ENCODE assay signal across 19 mouse cellular contexts in the genomic region with DNA sequence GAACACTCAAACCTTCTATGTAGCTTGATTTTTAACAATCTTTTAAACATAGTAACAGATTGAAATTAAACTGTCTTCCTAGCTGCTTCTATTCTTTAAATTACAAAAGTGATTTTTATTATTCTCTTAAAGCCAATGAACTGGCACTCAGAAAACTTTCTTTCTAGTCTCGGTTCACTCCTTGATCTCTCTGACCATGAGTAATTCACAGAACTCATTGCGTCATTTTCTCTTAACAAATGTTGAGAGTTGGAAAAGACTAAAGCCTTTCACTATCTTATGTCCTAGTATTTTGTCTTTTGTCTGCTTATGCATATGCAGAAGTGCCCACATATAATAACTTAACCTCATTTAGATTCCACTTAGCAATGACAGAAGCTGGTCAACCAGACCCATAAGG.
"Had no signal": no experiment of that assay in that cellular context is flagged by ENCODE, and none has a peak within 500 bp of the region (broad histone marks: within the 10 kb centered on the region; RNA-seq: fewer than 3 reads in every experiment).

No protein-coding gene starts in this region.

- H3K4me2 ChIP-seq: liver, embryonic 15.5 days; lung, embryonic 15.5 days; midbrain, embryonic 12.5 days; neural tube, embryonic 12.5 days had no signal

- H3K27me3 ChIP-seq: liver, embryonic 15.5 days; lung, embryonic 15.5 days; megakaryocyte, embryonic 14.5 days; midbrain, embryonic 12.5 days; neural tube, embryonic 12.5 days had no signal

- ATAC-seq: liver, postnatal 0 days; lung, postnatal 0 days; midbrain, embryonic 16.5 days had no signal

- H3K4me3 ChIP-seq: liver, embryonic 15.5 days; lung, embryonic 15.5 days; megakaryocyte, embryonic 14.5 days; midbrain, embryonic 10.5 days; midbrain, embryonic 12.5 days; neural tube, embryonic 12.5 days had no signal

- H3K36me3 ChIP-seq: liver, embryonic 15.5 days; lung, embryonic 15.5 days; midbrain, embryonic 10.5 days; midbrain, embryonic 12.5 days; neural tube, embryonic 12.5 days had no signal

- DNase-seq: liver, postnatal 0 days; lung, adult 2 months; lung, postnatal 14 days; lung, postnatal 36 days; midbrain, embryonic 14.5 days; right cerebral cortex, postnatal 25 days; right cerebral cortex, postnatal 4 days; spleen, adult 18-20 months; thymus, adult 18-20 months; thymus, postnatal 14 days; thymus, postnatal 36 days had no signal
